Mouse (Mus musculus): ENCODE data around the gene Cbx1.

Gene Cbx1

DNA sequence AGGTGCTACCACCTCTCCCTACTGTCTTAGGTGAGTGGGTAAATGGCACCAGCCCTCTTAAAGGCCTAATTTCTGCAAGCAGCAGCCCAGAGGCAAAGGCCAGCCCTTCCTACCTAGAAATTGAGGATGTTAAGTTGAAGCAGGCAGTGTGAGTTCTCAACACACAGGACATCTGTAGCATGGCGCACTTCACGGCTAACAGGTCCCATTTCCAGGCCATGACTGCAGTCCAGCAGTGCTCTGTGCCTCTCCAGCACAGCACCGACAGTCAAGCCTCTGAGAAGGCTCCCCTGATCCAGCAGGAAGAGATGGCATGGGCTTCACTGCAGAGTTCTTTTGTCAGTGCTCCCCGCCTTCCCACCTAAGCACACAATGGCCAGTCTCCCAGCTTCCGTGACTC, 28.1 kb downstream of the Cbx1 start:
- no peak for DNase-seq

DNA sequence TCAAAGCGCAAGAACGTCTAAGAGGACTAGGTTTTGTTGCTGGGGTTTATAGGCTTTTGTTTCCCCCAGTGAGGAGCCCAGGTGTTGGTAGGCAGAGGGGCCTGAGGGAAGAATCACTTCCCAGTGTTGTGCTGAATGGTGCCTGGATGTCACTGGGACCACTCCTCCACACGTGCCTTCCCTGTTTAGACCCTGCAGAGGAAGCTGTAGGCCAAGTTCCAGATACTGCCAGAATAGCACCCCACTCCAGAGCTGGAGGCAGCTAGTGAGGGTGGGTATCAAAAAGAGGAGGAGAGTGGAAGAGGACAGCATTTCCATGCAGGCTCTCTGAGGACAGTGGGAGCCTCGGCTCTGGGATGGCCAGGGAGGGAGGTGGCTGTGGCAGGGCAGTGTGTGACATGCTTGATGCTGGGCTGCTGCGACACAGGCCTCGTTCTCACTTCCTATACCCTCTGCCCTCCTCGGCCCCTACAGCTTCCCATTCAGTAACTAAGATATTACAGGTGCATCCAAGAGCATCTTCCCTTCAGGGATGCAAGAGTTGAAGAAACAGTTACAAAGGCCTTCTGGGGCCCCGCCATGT, 29.3 kb downstream of the Cbx1 start:
- no peak for DNase-seq

DNA sequence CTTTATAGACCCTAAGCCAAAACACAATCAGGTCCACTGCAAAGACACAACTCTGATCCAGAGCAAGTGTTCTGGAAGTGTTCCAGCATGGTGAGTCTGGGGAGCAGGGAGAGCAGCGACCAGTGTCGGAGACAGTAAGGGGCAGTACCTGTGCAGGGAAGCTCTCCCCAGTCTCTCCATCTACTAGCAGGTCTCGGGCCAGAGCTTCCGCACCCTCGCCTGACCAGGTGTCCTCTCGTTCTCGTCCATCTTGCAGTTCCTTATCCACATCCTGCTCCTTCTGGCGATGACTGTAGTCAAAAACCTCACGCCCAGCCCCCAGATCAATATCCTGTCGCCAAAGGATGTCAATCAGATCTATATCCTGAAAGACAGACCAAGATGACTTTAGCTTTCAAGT, 33.0 kb downstream of the Cbx1 start:
- no peak for DNase-seq

DNA sequence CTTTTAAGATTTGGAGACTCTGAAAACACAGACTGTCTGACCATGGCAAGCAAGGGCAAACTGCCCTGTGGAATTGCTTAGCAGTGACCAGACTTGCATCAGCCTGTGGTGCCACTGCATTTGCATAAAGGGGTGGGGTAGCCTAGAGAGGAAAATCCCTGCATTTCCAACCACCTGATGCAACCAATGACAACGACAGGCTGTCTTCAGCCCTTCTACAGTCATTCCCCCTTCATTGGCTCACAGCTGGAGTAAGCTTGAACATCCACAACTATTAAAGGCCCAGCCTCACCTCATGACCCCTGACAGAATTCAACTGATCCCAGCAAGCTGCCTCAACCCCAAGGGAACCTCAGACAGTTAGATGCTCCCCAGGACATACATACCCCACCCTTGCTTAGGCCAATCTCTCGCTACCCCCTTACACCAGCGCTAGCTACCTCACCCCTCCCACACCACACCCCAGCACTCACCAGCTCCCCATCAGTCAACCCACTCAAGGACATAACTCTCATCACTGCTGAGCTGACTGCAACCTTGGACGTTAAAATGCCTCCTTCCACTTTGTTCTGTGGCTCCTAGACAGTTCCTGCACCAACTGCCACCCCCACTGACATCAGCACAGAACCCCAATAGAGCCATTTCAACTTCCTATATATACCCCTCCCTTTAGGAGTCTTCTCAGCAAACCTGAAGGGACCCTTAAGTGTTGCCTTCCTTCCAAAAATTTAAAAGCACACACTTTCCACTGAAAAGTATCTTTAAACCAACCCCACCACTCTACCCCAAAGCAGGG, 33.9 kb downstream of the Cbx1 start:
- DNase-seq = peak; percentile 45

DNA sequence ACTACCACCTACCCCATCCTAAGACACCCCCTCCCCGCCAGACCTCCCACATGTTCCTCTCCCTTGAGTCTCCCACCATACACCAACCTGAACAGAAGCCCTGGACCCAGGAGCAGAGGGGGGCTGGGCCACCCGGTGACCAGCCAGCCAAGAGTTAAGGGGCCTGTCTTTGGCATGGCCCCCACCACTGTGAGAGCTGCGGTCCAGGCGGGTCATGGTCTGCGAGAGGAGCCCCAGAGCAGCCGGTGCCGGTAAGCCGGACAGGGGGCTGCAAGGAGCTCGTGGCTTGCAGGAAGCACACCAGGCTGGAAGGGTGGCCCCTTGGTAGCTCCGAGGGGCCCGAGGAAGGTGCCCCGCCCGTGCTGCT, 34.5 kb downstream of the Cbx1 start:
- DNase-seq = no peak

DNA sequence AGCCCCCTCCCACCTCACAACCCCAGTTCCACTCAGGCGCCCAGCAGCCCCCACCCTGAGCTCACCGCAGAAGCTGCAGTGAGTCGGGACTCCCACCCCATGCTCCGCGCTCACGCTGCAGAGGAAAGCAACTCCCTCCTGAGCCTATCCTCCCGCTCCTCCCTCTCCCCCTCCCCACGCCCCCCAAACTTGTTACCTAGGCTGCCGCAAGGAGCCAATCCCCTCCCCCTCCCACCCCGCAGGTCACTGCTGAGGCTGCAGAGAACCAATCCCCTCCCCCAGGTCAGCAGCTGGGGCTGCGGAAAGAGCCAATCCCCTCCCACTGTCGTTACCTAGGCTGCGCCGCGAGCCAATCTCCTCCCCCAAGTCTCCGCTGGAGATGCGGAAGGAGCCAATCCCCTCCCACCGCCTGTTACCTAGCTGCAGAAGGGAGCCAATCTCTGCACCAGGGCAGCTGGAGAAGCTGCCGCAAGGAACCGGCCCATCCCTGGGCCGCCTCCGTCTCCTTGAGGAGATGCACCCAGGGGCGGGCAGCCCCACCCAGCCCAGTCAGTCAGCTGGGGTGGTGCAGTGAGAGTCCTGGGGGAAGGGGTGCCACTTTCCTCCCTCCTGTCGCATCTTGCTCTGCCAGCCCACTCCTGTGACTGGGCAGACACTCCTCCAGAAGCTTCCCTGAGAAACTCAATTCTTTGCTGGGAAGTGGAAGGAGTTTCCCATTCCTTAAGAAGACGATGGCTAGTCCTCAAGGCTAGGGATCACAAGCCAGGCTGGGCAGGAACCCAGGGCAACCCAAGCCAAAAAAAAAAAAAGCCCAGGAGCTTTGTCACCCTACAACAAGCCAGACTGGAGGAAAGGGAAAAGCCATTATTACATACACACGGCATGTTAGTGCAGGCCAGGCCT, 35.2 kb downstream of the Cbx1 start:
- peak; percentile 92 for DNase-seq

DNA sequence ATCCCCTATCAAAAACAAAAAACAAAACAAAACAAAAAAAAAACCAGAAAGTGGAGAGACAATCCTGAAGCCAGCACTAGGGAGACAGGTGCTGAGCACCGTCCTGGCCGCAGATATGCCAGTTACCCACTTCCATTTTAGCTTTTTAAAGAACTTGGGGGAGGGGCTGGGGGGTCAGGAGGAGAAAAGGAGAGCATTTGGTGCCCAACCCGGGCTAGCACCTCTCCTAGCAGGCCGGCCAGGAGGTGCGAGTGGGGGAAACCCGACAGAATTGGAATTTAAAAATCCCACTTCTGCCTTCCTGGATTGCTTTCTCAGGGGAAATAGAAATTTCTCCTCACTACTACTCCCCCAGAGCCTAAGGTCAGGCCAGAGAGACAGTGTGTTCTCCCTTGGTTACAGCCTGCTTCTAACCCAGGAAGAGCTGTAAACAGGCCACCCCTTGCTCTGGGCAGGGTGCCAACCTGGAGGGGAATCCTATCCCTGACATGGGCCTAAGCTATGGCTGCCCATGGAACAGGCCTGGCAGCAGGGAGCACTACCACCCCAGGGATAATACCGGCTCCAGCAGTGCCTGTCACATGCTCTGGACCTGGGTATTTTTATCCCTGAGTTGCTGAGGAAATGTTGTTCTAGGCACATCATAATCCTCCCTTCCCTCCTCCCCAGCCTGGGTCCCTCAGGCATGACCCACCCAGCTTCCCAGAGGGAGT, 36.0 kb downstream of the Cbx1 start:
- peak; percentile 63 for DNase-seq

DNA sequence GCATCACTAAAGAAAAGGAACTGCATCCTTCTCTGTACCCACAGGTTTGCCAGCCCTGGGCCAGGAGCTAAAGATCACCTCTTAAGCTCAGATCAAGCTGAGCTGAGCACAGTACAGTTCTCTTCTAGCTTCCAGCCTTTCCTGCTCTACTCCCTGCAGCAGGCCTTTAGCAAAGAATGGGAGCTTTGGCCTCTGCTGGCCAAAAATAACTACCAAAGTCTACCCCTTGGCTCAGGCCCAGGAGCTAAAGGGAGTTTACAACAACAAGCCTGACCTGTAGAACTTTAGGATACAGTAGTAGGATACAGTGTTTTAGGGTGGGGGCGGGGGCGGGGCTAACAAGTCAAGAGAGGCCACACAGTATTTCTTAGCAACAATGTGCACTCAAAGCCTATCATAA, 37.6 kb downstream of the Cbx1 start:
- peak; percentile 44 for DNase-seq

DNA sequence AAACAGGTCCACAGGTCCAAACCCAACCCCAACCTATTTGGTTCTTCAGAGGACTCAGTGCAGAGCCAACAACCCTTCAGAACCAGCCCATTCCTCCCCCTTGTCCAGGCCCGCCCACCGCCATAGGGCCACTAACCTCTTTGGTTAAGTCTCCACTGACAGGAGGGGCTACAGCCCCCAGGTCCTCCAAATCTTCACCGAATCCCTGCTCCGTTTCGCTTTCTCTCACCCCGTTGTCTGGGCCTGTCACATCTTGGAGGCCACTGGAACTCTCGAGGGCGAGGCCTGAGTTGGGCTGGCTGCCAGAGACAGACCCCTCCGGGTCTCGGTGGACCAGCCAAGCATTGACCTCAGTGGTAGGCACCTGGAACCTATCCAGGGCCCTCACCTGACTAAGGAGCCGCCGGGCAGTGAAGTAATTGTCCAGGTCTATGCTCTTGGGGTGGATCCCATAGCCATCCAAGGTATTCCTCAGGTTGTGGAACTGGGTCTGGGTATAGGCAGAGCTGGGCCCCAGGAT, 38.2 kb downstream of the Cbx1 start:
- peak; percentile 43 for DNase-seq

DNA sequence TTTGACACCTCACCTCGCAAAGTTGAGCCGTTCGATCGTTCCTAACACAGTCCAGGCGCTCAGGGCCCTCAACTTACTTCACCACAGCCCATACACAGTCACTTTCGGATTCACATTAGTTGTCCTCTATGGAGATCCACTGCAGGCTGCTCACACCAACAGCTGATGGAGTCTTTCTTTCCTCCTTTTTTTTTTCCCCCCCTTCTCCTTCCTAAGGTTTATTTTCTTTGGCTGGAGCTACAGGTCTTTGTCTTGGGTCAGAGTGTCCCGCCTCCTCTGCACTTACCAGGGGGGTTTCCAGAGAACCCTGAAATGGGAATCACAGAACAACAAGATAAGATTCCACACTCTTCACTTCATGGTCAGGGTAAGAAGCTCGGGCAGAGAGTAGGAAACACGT, 39.0 kb downstream of the Cbx1 start:
- no peak for DNase-seq

DNA sequence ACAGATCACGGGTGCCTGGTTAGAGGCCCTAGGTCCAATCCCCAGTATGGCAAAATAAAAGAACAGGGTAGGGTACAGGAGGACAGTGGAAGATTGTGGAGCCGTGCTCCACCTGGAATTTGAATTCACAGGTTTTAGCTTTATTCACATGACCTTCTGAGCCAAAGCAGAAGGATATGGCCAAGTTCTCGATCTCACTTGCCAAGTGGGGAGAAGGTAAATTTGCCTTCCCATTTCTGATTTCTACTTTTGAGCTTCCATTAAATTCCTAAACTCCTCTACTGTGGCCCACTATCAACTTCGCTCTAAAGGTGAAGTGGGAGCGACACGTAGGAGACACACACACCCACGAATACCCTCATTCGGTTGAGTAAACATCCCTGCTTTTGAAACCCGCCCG, 40.0 kb downstream of the Cbx1 start:
- DNase-seq = no peak

DNA sequence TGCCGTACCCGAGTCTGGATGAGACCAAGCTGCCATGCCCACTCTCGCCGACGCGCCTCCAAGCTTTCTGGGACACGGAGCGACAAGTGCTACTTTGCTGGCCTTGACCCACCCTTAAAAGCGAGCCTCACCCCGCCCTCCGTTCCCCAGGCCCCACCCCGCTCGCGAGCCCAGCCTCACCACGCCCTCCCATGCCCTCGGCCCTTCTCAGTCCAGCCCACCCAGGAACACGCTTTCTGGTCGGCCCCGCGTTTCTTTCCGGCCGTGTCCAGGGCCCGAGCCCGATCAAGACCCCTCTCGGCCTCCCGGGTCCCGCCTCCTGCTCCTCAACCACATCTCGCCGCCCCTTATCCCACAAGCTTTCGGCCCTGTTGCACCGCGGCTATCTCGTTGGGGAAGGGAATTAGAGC, 40.5 kb downstream of the Cbx1 start:
- DNase-seq = peak; percentile 79

DNA sequence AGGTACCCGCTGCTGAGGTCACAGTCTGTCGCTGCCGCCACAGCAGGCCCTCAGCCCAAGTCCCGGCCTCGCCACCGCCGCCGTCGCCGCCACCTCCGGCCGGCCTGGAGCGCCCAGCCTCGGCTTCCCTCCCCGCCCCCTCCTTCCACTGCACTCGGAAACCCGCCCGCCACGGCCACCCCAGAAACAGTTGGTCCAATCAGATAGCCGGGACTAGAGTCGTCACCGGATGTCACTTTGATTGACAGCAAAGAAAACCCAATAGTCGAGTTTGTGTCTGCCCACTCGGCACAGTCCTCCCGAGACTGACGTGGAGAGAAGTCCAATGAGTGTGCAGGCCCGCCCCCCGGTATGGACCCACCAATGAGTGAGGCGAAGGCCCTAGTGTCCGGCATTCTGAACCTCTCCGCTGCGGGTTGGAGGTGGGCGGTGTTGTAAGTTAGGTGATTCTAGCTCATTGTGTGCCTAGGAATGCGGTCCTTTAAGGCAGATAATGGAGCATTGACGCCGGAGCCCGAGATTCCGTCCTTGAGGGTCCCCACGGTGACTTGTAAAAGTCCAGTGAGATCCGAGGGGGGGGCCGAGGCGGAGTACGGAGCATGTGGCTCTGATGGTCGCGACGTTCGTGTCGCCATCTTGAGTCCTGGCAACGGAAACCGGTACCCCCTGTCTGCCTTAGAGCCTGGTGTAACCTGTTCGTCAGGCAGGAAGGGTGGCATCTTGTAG, 41.0 kb downstream of the Cbx1 start, which contains the start of gene Nfe2l1:
TSS of gene Nfe2l1 (minus strand) at position 156 of the 726 bp plus-strand sequence.
- peak; percentile 100 for DNase-seq

DNA sequence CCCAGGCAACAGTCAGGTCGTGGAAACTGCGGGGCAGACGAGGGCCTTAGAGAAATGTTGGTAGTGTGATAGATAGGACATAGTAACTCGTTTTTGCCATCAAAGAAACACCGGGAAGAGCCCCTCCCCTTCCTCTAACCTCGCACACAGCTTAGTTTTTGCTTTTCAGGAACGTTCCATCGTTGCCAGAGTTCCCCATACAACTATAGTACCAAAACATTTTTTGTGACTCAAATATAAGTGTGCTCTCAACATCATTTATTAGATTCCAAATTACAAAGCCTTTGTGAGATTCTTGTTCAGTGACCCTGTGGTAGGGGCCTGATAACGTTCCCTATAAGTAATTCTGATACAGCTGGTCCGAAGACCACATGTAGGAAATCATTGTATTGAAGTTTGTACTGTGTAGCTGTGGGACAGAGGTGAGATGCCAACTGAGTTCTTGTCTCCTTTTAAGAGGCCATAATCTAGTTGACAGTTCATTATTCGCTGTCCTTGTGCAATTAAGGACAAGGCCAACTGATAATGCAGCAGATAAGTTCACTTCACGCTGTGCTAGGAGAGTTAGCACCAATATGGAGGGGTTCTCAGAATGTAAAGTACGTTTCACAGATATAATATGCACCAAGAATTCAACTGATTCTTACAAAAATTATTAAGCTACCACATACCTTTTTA, 41.8 kb downstream of the Cbx1 start:
- DNase-seq = no peak

DNA sequence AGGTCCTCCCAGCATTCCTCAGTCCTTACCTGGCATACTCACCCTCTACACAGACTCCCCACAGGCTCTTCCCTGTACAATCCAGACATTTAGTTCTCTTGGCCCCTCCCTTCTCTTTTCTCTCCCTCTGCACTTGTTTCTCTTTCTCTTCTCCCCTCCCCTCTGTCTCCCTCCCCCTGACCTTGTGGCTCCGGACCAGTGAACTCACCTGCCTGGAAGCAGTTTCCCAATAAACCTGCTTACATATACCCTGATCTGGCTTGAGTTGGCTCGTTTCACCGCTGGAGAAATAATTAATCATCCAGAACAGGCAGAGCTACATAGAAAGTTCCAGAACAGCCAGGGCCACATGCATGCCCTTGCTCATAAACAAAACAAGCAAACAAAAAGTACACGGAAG, 42.6 kb downstream of the Cbx1 start:
- peak; percentile 86 for DNase-seq

DNA sequence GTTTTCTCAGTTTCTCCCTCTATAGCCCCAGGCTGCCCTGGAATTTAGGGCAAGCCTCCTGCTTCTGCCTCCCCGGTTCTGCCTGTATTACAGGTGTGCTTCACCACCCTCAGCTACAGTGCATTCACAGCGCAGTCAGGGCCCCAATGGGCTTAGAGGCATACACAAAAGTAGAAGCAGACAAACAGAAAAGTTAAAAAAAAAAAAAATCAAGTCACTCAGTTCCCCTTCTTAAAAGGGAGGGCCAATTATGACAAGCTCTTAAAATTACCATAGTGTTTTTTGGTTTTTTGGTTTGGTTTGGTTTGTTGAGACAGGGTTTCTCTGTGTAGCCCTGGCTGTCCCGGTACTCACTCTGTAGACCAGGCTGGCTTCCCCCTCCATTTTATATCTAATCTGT, 43.6 kb downstream of the Cbx1 start:
- DNase-seq = no peak

DNA sequence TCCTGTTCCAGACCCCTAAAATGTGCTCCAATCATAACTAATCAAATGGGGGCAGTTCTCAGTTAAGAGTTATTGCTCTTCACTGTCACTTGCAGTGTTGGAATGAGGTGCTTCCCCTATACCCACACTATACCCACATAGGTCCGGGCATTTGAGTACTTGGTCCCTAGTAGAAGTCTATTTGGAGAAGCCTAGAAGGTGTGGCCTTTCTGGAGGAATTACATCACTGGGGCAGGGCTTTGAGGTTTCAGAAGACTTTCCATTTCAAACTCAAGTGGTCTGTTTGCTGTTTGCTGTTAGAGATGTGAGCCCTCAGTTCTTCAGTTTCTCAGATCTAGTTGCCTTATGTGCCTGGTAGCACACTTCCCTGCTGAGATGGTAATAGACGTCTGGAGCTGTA, 44.0 kb downstream of the Cbx1 start:
- no peak for DNase-seq

DNA sequence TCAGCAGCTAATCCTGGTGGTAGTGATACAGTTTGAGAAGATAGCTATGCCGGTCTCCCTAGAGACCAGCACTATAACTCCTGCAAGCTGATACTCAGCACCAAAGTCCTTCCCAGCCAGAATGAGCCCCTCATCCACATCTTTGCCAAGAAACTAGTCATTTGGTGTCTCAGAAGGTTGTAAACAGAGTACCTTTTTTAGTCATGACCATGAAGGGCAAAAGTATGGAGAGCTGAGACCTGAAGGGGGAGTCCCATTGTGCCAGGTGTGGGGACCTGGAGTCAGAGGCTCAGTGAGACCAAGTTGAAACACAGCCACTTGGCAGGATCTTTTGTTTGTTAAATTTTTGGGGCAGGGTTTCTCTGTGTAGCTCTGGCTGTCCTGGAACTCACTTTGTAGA, 45.2 kb downstream of the Cbx1 start:
- no peak for DNase-seq

DNA sequence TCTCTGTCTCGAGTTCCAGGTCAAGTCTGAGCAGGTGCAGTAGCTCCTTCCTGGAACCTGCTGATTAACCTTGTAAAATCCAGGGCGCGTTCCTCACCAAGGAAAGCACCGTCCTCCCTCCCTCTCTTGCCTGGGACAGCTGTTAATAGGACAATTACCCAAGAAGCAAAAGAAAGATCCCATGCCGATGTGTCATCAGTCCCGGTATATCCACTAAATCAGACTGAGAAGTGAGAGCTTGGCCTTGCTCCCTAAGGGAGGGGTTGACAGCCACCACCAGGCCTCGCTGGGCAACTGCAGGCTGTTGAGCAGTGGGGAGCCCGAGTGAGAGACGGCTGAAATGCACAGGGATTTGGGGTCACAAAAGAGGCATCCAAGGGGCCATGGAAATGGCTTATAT, 48.4 kb downstream of the Cbx1 start:
- no peak for DNase-seq

DNA sequence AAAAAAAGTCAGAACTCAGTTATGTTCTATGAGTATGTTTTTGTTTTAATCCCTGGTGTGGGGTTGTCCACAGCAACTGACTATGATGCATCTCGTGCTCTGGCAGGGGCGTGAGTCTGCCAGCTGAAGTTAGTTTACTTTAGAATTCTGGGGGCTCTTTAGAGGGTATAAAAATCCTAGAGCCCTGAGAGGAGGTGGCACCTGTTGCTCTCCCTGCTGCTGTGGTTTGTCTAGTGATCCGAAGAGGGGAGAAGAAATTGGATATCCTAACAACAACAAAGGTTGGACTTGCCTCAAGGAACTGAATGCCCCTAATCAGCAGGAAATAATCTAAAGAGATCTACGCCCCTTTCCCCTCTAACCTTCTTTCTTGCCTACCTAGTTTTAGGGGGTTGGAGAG, 49.4 kb downstream of the Cbx1 start:
- no peak for DNase-seq

DNA sequence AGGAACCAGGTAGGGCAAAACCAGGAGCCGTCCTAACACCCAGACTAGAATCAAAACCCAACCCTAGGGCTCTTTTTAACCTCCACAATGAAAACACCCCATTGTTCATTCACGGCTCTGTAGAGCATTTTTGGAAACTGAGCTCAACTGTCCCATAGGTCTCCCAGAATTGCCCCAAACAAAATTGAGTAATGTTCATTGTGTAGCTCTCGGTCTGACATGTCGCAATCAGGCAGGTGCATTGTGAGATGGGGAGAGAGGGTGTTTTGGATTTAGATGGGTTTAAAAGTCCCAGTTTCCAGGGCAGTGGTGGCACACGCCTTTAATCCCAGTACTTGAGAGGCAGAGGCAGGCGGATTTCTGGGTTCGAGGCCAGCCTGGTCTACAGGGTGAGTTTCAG, 50.5 kb downstream of the Cbx1 start:
- DNase-seq = no peak

DNA sequence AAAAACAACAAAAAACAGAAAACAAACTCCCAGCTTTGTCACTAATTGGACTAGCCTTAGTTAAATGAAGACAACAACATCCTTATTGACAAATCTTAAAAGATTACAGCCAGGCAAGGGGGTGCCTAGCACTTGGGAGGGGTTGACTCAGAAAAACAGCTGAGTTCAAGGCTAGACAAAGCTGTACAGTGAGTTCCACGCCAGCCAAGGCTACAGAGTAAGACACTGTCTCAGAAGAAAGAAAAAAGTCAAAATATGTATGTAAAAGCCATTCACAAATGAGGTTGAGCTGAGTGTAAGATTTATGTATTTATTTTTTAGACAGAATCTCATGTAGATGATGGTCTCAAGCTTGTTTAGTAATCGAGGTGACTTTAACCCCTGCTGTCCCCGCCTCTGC, 51.0 kb downstream of the Cbx1 start:
- no peak for DNase-seq

Data from kidney, adult 11 months (tissue).